Mouse (Mus musculus): ENCODE results near the gene Anxa3.

Gene Anxa3

DNA sequence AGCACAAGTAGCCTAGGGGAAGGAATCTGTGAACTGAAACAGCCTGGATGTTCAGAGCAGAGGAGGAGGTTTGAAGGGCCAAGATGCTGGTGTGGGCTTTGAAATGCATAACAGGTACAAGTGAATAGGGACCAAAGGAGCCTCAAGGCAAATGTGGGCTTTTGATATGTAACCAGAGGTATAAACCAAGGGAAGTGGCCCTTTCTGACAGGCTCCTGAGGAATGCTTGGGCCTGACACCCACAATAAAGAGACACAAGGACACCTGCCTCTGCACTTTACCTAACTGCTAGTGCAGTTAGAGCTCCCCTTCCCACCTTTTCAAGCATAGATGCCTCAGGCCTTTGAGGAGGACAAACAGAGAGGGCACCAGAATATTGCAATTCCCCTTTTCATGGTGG is 54.8 kb downstream of the Anxa3 start:
- peak; percentile 94 for DNase-seq (ENCODE audit: low read depth, low spot score)

DNA sequence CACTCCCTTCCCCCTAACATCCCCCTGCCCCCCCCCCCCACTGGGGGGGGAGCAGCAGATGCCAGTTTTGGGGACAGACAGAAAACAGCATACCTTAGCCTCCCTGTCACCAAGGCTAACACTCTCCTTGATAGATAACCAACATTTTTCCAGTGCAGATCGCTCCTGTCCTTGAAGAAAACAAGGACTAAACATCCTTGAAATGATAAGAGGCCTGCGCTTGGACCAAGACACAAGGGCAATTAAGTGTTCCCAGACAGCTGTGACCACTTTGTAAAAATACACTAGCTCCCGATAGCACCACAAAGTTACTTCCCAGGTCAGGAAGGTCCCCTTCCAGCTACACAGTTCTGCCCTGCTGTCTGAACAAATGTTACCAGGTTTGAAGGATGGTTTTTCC is 55.2 kb downstream of the Anxa3 start:
- DNase-seq (ENCODE audit: low read depth, low spot score), result no peak

GRCm38 (mm10) chr5:96849232-96849631 is 56.1 kb downstream of the Anxa3 start:
- no peak for DNase-seq (ENCODE audit: low read depth, low spot score)

DNA sequence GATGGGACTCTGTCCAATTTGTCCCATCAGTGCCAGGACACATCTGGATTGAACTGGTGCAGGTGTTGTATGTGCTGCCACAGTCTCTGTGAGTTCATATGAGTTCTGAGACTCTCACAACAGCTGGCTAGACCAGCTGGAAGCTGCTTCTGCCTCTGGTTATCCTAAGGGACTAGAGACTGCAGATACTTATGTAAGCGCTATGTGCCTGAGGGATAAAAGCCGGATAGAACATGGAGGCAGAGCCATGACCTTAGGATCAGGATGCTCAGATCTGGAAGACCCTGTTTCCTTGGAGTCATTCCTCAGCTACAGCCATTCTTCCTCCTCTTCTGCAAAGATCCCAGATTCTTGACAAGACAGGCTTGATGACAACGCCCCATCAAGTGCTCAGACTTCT is 60.3 kb downstream of the Anxa3 start:
- no peak for DNase-seq (ENCODE audit: low read depth, low spot score)

- DNase-seq (ENCODE audit: low read depth, low spot score), result no peak
These were observed 61.2 kb downstream of the Anxa3 start for GRCm38 (mm10) chr5:96854350-96854749.

DNA sequence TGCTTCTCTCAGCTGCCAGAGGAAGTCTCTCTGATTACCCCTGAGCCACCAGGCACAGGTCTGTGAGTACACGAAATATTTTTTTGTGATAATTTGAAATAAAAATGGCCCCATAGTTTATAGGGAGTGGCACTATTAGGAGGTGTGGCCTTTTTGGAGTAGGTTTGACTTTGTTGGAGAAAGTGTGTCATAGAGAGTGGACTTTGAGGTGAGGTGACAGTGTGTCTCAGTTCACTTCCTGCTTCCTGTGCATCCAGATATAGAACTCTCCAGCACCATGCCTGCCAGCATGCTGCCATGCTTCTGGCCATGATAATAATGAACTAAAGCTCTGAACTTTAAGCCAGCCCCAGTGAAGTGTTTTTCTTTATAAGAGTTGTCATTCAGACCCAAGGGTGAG is 66.8 kb downstream of the Anxa3 start:
- DNase-seq (ENCODE audit: low read depth, low spot score), result no peak

- no peak for DNase-seq (ENCODE audit: low read depth, low spot score)
These were observed 74.0 kb downstream of the Anxa3 start for GRCm38 (mm10) chr5:96867171-96867570.

- no peak for DNase-seq (ENCODE audit: low read depth, low spot score)
These were observed 75.8 kb downstream of the Anxa3 start for GRCm38 (mm10) chr5:96868893-96869292.

- DNase-seq (ENCODE audit: low read depth, low spot score), result no peak
These were observed 77.9 kb downstream of the Anxa3 start for GRCm38 (mm10) chr5:96870996-96871395.

GRCm38 (mm10) chr5:96878178-96878577 is 85.0 kb downstream of the Anxa3 start:
- peak; percentile 79 for DNase-seq (ENCODE audit: low read depth, low spot score)

DNA sequence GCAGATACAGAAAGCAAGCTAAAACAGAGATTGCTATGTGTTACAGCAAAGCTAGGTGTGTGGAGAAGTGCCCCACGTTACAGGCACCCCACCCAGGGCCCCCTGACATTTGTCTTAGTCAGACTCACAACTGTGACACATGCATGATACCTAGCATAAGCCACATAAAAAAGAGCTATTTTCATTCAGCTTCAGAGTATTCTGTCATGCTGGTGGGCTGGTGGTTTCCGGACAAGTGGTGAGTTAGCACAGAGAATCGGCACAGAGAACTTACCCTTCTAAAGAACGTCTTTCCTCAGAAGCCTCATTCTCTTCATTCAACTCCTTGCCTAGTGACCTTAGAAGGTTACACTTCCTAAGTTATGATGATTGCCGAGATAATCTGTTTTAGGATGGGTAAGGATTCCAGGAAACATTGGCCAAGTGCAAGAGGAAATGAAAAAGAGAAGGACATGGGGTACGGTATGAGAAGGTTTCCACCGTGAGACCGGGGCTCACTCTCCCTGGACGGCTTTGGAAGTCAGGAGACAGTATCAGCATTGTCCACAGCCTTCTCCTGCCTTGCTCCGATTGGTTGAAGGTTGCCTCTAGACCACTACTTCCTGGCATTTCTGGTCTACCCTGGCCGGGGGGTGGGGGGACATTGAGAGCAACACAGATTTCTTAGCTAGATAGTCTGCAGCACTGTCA is 85.9 kb downstream of the Anxa3 start:
- DNase-seq (ENCODE audit: low read depth, low spot score), result no peak

GRCm38 (mm10) chr5:96880231-96880630 is 87.1 kb downstream of the Anxa3 start:
- no peak for DNase-seq (ENCODE audit: low read depth, low spot score)

- DNase-seq (ENCODE audit: low read depth, low spot score), result no peak
These were observed 88.0 kb downstream of the Anxa3 start for GRCm38 (mm10) chr5:96881118-96881517.

GRCm38 (mm10) chr5:96881613-96882012 is 88.5 kb downstream of the Anxa3 start:
- no peak for DNase-seq (ENCODE audit: low read depth, low spot score)

DNA sequence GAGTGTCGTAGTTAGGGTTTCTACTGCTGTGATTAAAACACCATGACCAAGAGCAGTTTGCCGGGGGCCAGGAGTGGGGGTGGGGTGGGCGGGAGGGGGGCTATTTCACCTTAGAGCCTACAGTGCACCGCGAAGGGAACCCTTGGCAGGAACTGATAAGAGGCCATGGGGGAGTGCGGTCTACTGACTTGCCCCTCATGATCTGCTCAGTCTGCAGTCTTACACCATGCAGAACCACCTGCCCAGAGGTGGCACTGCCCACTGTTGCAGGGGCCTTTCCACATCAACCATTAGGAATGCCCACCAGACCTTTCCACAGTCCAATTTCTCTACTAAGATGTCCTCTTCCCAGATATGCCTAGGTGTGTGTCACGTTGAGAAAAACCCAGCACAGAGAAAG is 92.1 kb downstream of the Anxa3 start:
- no peak for DNase-seq (ENCODE audit: low read depth, low spot score)

GRCm38 (mm10) chr5:96888396-96888795 is 95.3 kb downstream of the Anxa3 start:
- no peak for DNase-seq (ENCODE audit: low read depth, low spot score)

GRCm38 (mm10) chr5:96890367-96890766 is 97.2 kb downstream of the Anxa3 start:
- DNase-seq (ENCODE audit: low read depth, low spot score), result no peak

Measured in ZHBTc4 (cell line).